Mouse (Mus musculus) left cerebral cortex, adult 18-20 months (tissue): Measurements from ENCODE around the gene Lbx2. TPM values are rescaled to one million over a fixed set of nuclear protein-coding genes. Genes with fewer than 3 reads are reported as not detected.

ENCODE experiments used
- DNase-seq, 2 experiments: peaks; one replicate each; pipeline ENCODE4 v3.0.0; 2021 to 2022; ENCODE audit warnings: low spot score in 2 of 2, mixed read lengths in 1 of 2
- total RNA-seq, 2 experiments: library from RNA; stranded (reverse); gene quantifications; 2 replicates each; pipeline ENCODE4 v1.2.3; 2021

The Lbx2 gene
- total RNA-seq, 2 experiments from 2014 or later = not detected

- DNase-seq = peak; percentile 79 to 81
Measured at GRCm38 (mm10) chr6:83108762-83109668, 22.8 kb downstream of the Lbx2 start, which contains the start of gene Mrpl53. TSS of gene Mrpl53 (plus strand) at chr6:83109040.

- no peak for DNase-seq
Measured at GRCm38 (mm10) chr6:83111510-83112136, 25.5 kb downstream of the Lbx2 start.

DNA sequence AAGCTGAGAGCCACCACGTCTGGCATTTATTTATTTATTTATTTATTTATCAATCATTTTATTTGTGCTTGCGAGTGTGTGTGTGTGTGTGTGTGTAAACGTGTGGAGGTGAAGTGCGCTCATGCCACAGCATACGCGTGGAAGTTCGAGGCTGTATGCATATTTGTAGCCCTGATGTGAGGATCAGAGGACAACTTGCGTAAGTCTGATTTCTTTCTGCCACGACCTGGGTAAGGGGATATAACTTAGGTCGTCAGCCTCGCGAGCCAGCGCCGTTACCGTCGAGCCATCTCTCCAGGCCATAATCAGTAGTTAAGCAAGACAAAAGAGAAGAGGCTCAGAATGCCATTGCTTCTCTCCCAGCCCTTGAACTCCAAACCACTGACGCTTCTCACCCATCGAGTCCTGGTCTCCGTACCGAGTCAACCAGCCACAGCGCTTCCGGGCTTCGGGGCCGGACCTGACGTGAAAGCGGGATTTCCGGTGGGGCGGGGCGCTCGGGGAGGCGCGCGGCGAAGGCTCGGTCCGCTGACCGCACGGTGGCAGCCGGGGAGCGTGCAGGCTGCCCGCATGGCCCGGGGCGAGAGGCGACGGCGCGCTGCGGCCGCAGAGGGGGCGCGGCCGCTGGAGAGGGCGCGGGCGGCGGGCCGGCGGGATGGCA, 29.0 kb downstream of the Lbx2 start, which contains the start of gene Mogs:
TSS of gene Mogs (plus strand) at position 486 of the 661 bp plus-strand sequence.
- peak; percentile 95 for DNase-seq

DNA sequence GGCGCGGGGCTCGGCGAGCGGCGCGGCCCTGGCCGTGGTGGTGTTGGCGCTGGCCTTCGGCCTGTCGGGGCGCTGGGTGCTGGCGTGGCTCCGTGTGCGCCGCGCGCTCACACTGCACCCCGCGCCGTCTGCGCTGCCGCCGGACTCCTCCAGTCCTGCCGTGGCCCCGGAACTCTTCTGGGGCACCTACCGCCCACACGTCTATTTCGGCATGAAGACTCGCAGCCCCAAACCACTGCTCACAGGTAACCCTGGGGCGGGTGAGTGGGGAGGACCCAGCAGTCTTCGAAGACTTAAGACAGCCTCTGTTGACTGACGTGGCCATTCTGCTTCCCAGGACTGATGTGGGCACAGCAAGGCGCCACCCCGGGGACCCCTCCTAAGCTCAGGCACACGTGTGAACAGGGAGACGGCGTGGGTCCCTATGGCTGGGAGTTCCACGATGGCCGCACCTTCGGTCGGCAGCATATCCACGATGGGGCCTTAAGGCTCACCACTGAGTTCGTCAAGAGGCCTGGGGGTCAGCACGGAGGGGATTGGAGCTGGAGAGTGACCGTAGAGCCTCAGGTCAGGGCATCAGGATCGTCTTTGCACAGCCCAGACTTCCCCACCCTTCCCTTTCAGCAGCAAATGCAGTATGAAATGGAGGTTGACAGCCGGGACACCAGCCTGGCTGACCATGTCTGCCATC, 29.7 kb downstream of the Lbx2 start:
- no peak for DNase-seq

DNA sequence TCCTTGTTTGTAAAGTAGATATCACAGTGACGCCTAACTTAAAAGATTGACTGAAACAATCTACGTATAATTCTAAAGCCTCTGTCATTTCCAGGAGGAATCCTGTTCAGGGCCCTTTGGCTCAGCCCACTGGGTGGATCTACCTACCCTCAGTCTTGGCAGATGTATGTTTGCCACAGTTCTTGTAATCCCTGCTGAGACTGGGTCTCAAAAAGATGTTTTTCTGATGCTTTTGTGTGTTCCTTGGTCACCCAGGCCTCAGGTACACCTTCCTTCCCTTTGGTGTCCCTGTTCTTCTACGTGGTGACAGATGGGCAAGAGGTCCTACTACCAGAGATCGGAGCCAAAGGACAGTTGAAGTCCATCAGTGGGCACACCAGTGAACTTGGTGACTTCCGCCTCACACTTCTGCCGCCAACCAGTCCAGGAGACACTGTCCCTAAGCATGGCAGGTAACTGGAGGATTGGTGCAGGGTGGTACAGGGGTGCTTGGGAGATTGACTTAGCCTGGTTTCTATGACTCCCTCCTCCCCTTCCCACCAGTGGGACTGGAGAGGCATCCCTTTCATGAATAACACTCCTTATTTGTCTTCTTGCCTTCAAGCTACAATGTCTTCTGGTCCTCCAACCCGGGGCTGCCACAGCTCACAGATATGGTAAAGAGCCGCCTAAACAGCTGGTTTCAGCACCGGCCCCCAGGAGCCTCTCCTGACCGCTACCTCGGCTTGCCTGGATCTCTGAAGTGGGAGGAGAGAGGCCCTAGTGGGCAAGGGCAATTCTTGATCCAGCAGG, 30.4 kb downstream of the Lbx2 start:
- no peak for DNase-seq

- DNase-seq = no peak
Measured at GRCm38 (mm10) chr6:83117165-83117438, 30.9 kb downstream of the Lbx2 start.

- DNase-seq = no peak
Measured at GRCm38 (mm10) chr6:83117616-83118015, 31.4 kb downstream of the Lbx2 start.

GRCm38 (mm10) chr6:83118369-83118768, 32.2 kb downstream of the Lbx2 start:
- no peak for DNase-seq

DNA sequence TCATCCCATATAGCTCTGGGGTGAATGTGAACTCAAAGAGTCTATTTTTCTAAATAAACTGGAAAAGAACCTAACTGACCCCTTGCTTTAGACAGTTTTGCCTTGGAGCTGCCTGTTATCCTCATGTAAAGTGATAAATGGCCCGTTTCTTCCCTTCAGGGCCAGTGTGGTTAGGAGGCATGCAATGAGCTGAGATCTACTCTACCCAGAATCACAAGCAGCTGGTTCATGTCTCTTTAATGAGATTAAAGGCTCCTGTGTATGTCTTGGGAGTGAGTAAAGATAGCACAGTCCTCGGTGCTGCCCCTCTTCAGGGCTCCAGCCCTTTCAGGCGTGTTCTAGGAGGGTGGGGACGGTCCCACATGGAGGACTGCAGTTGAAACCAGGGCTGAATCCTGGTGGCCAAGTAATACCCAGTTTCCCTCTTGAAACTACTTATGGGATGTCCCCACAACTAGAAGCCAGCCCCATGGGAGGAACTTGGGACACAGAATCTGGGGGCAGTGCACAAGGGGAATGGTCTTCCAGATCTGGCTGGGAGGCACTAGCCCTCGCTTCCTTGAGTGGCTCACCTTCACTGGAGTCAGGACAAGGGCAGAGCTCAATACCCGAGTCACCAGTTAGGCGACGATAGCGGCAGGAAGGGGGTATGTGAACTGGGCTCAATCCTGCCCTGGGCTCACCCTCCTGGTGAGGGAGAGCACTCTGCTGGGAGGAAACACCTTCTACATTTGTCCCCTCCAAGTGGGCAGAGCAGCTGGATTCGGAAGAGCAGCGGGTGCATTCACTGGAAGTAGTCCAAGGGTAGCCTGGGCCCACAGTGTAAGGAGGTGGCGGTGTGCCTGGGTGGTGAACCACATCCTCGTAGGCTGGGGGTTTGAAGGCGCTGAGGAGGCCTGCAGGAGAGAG, 32.9 kb downstream of the Lbx2 start:
- DNase-seq = no peak

DNA sequence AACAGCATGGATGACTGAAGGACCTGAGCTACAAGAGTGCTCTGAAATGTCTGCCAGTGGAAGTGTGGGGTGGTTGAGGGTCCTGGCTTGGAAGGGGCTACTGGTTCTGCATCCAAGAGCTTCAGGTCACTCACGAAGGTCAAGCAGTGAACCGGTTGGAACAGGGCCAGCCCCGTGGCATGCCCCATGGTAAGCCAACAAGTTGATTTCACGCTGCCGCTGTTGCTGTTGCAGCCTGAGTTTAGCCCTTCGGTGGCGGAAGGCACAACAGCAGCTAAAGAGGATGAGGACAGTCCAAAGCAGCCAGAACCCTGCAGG, 33.5 kb downstream of the Lbx2 start:
- no peak for DNase-seq

- peak; percentile 91 to 96 for DNase-seq
Measured at GRCm38 (mm10) chr6:83120930-83121862, 35.0 kb downstream of the Lbx2 start, which contains the start of gene Wbp1. TSS of gene Wbp1 (minus strand) at chr6:83121559.

GRCm38 (mm10) chr6:83121863-83122710, 35.9 kb downstream of the Lbx2 start:
- DNase-seq = peak in 1 of 2 experiments; percentile 11

GRCm38 (mm10) chr6:83122961-83123360, 36.8 kb downstream of the Lbx2 start:
- no peak for DNase-seq

GRCm38 (mm10) chr6:83124851-83125312, 38.7 kb downstream of the Lbx2 start:
- peak; percentile 84 to 89 for DNase-seq

- no peak for DNase-seq
Measured at GRCm38 (mm10) chr6:83125331-83125730, 39.2 kb downstream of the Lbx2 start, which contains the start of gene Ino80b. TSS of gene Ino80b (minus strand) at chr6:83125431.

DNA sequence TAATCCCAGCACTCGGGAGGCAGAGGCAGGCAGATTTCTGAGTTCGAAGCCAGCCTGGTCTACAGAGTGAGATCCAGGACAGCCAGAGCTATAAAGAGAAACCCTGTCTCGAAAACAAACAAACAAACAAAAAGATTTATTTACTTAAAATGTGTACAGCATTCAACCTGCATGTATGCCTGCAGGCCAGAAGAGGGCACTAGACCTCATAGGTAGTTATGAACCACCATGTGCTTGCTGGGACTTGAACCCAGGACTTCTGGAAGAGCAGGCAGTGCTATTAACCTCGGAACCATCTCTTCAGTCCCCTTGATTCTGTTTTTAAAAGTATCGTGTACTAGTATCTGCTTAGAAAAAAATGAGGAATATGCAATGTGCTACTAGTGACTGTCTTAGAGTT, 41.3 kb downstream of the Lbx2 start:
- no peak for DNase-seq

- no peak for DNase-seq
Measured at GRCm38 (mm10) chr6:83131469-83132034, 45.4 kb downstream of the Lbx2 start.
